Mouse (Mus musculus) urinary bladder, postnatal 0 days (tissue): Measurements from ENCODE around the gene Ess2. TPM values are rescaled to one million over a fixed set of nuclear protein-coding genes. Genes with fewer than 3 reads are reported as not detected.

Experiments
- polyA plus RNA-seq: library from polyadenylated mRNA; unstranded; fragments of >200 nt; fragmentation: Nextera tagmentation; extraction: Ambion mirVana; gene quantifications from 2 replicates; pipeline ENCODE4 v1.2.1, GENCODE M21; 2015

The Ess2 gene
- polyA plus RNA-seq: 19.0 and 19.6 TPM in 2 replicates

GRCm38 (mm10) chr16:17911052-17911595 is at the start of gene Ess2:
Gene Ess2, minus strand, starts transcription at chr16:17911348.

GRCm38 (mm10) chr16:17928087-17928580 is 17.0 kb upstream of the Ess2 start, which contains the start of gene Slc25a1:
Gene Slc25a1, minus strand, starts transcription at chr16:17928219.

GRCm38 (mm10) chr16:17914307-17915249 is 3.4 kb upstream of the Ess2 start, which contains the start of gene Gsc2:
Gene Gsc2, minus strand, starts transcription at chr16:17915059.

GRCm38 (mm10) chr16:17898462-17898861 is 12.7 kb downstream of the Ess2 start, which contains the start of the genes Dgcr2 and Tssk2:
Gene Dgcr2, minus strand, starts transcription at chr16:17898562.
Gene Tssk2, plus strand, starts transcription at chr16:17898637.

GRCm38 (mm10) chr16:17893923-17894322 is 17.2 kb downstream of the Ess2 start, which contains the start of gene Tssk1:
Gene Tssk1, plus strand, starts transcription at chr16:17894223.

GRCm38 (mm10) chr16:17891567-17891959 is 19.6 kb downstream of the Ess2 start, which contains the start of gene Gm20518:
Gene Gm20518, minus strand, starts transcription at chr16:17891671.

Other genes starting within 250 kb of the Ess2 start
- gene Med15, start 178.5 kb downstream of the Ess2 start, polyA plus RNA-seq: 31.4 and 35.8 TPM in 2 replicates
- gene Klhl22, start 151.7 kb downstream of the Ess2 start, polyA plus RNA-seq: 28.1 and 30.7 TPM in 2 replicates
- gene Scarf2, start 114.1 kb downstream of the Ess2 start, polyA plus RNA-seq: 9.4 and 11.1 TPM in 2 replicates
- gene B830017H08Rik, start 78.2 kb downstream of the Ess2 start, polyA plus RNA-seq: not detected in 2 replicates
- gene Car15, start 73.0 kb downstream of the Ess2 start, polyA plus RNA-seq: 0.59 and 1.1 TPM in 2 replicates
- 0.08 TPM in 1 of 2 replicates, not detected in the other for gene Gm20518, start 19.7 kb downstream of the Ess2 start, polyA plus RNA-seq
- gene Tssk1, start 17.1 kb downstream of the Ess2 start, polyA plus RNA-seq: 0.04 TPM in 1 of 2 replicates, not detected in the other
- 35.8 and 36.9 TPM in 2 replicates for gene Dgcr2, start 12.8 kb downstream of the Ess2 start, polyA plus RNA-seq
- not detected in 2 replicates for gene Tssk2, start 12.7 kb downstream of the Ess2 start, polyA plus RNA-seq
- gene Gsc2, start 3.7 kb upstream of the Ess2 start, polyA plus RNA-seq: not detected in 2 replicates
- gene Slc25a1, start 16.9 kb upstream of the Ess2 start, polyA plus RNA-seq: 81.9 and 102 TPM in 2 replicates
- gene Vpreb2, start 69.1 kb upstream of the Ess2 start, polyA plus RNA-seq: not detected in 2 replicates
- 253 and 287 TPM in 2 replicates for gene Dgcr6, start 141.5 kb upstream of the Ess2 start, polyA plus RNA-seq
- gene Prodh, start 178.9 kb upstream of the Ess2 start, polyA plus RNA-seq: 15.0 and 19.2 TPM in 2 replicates
- 13.5 and 16.2 TPM in 2 replicates for gene Rtn4r, start 216.3 kb upstream of the Ess2 start, polyA plus RNA-seq